Mouse (Mus musculus): ENCODE measurements at regions not wholly inside any gene's neighbourhood (a gene's known extent, or its start where the extent isn't known, plus 50 kb on each side); places are given as distances from the start of the nearest gene placed in this dataset.

GRCm38 (mm10) chr2:117685836-117686453, 343.1 kb upstream of the Rasgrp1 start:
- peaks cover 4% of the 10 kb centered on the region; the same call in 1 of the 2 replicates for H3K9me3 ChIP-seq
- WGBS, result 81% methylated on average over 4 of the region's 4 CpGs
- no peak overlapping the region for H3K4me3 ChIP-seq
- H3K27me3 ChIP-seq (replicated peaks; ENCODE audit: low read depth, poor library complexity, severe bottlenecking), result no peaks in the 10 kb centered on the region
- H3K4me1 ChIP-seq, result no peaks in the 10 kb centered on the region
- H3K27ac ChIP-seq (replicated peaks), result no peak overlapping the region
- no peak for DNase-seq (ENCODE audit: low spot score)
- H3K36me3 ChIP-seq (replicated peaks), result no peaks in the 10 kb centered on the region

- Histone ChIP-seq H3K36me3 (replicated peaks) (no peaks in the 10 kb centered on the region), H3K27me3 (replicated peaks; ENCODE audit: low read depth, poor library complexity, severe bottlenecking) (no peaks in the 10 kb centered on the region), H3K4me3 (no peak overlapping the region), H3K4me1 (no peaks in the 10 kb centered on the region), H3K9me3 (no peaks in the 10 kb centered on the region), H3K27ac (replicated peaks) (no peak overlapping the region)
- DNase-seq (ENCODE audit: low spot score), result no peak
- 72% methylated on average over 4 of the region's 4 CpGs for WGBS
Measured at GRCm38 (mm10) chr2:117693537-117693936, 350.7 kb upstream of the Rasgrp1 start.

- no peaks in the 10 kb centered on the region for H3K9me3 ChIP-seq
- DNase-seq (ENCODE audit: low spot score), result no peak
- 91% methylated on average over 7 of the region's 7 CpGs for WGBS
- H3K4me3 ChIP-seq, result no peak overlapping the region
- H3K4me1 ChIP-seq, result no peaks in the 10 kb centered on the region
- H3K36me3 ChIP-seq (replicated peaks), result no peaks in the 10 kb centered on the region
- H3K27ac ChIP-seq (replicated peaks), result no peak overlapping the region
- no peaks in the 10 kb centered on the region for H3K27me3 ChIP-seq (replicated peaks; ENCODE audit: low read depth, poor library complexity, severe bottlenecking)
Measured at GRCm38 (mm10) chr2:117710173-117710813, 367.5 kb upstream of the Rasgrp1 start.

GRCm38 (mm10) chr2:117724066-117724465, 381.3 kb upstream of the Rasgrp1 start:
- no peaks in the 10 kb centered on the region for H3K36me3 ChIP-seq (replicated peaks)
- 55% methylated on average over 4 of the region's 4 CpGs for WGBS
- no peaks in the 10 kb centered on the region for H3K27me3 ChIP-seq (replicated peaks; ENCODE audit: low read depth, poor library complexity, severe bottlenecking)
- H3K9me3 ChIP-seq, result no peaks in the 10 kb centered on the region
- H3K27ac ChIP-seq (replicated peaks), result no peak overlapping the region
- H3K4me1 ChIP-seq, result peaks cover 4% of the 10 kb centered on the region; the same call in 1 of the 2 replicates
- H3K4me3 ChIP-seq, result no peak overlapping the region
- DNase-seq (ENCODE audit: low spot score), result no peak

- H3K36me3 ChIP-seq (replicated peaks), result no peaks in the 10 kb centered on the region
Measured at GRCm38 (mm10) chr2:117731253-117731652, 380.4 kb upstream of the Thbs1 start.

GRCm38 (mm10) chr2:117742413-117742812, 369.3 kb upstream of the Thbs1 start:
- H3K4me1 ChIP-seq, result no peaks in the 10 kb centered on the region
- DNase-seq (ENCODE audit: low spot score), result no peak
- H3K27me3 ChIP-seq (replicated peaks; ENCODE audit: low read depth, poor library complexity, severe bottlenecking), result no peaks in the 10 kb centered on the region
- H3K36me3 ChIP-seq (replicated peaks), result no peaks in the 10 kb centered on the region
- H3K4me3 ChIP-seq, result no peak overlapping the region
- no peak overlapping the region for H3K27ac ChIP-seq (replicated peaks)
- peaks cover 2% of the 10 kb centered on the region; the same call in 1 of the 2 replicates for H3K9me3 ChIP-seq

More at GRCm38 (mm10) chr2:117731253-117731652, 380.4 kb upstream of the Thbs1 start:
- 84% methylated on average over 2 of the region's 2 CpGs for WGBS
- Histone ChIP-seq H3K27me3 (replicated peaks; ENCODE audit: low read depth, poor library complexity, severe bottlenecking) (no peaks in the 10 kb centered on the region), H3K4me3 (no peak overlapping the region), H3K9me3 (no peaks in the 10 kb centered on the region), H3K4me1 (no peaks in the 10 kb centered on the region), H3K27ac (replicated peaks) (no peak overlapping the region)
- no peak for DNase-seq (ENCODE audit: low spot score)

GRCm38 (mm10) chr2:117743901-117744300, 367.8 kb upstream of the Thbs1 start:
- H3K4me3 ChIP-seq, result no peak overlapping the region
- no peak overlapping the region for H3K27ac ChIP-seq (replicated peaks)
- WGBS, result 79% methylated on average over 1 of the region's 1 CpGs
- H3K9me3 ChIP-seq, result peaks cover 2% of the 10 kb centered on the region; the same call in 1 of the 2 replicates
- H3K27me3 ChIP-seq (replicated peaks; ENCODE audit: low read depth, poor library complexity, severe bottlenecking), result no peaks in the 10 kb centered on the region
- H3K36me3 ChIP-seq (replicated peaks), result no peaks in the 10 kb centered on the region
- H3K4me1 ChIP-seq, result no peaks in the 10 kb centered on the region
- no peak for DNase-seq (ENCODE audit: low spot score)

- Histone ChIP-seq H3K4me1 (no peaks in the 10 kb centered on the region), H3K9me3 (peaks cover 2% of the 10 kb centered on the region; the same call in 1 of the 2 replicates), H3K4me3 (no peak overlapping the region), H3K27me3 (replicated peaks; ENCODE audit: low read depth, poor library complexity, severe bottlenecking) (no peaks in the 10 kb centered on the region), H3K36me3 (replicated peaks) (no peaks in the 10 kb centered on the region), H3K27ac (replicated peaks) (no peak overlapping the region)
- DNase-seq (ENCODE audit: low spot score), result no peak
- WGBS, result 86% methylated on average over 2 of the region's 2 CpGs
Measured at GRCm38 (mm10) chr2:117745767-117746166, 365.9 kb upstream of the Thbs1 start.

- 85% methylated on average over 3 of the region's 3 CpGs for WGBS
- Histone ChIP-seq H3K36me3 (replicated peaks) (no peaks in the 10 kb centered on the region), H3K27ac (replicated peaks) (no peak overlapping the region), H3K9me3 (peaks cover 2% of the 10 kb centered on the region; the same call in 1 of the 2 replicates), H3K4me1 (no peaks in the 10 kb centered on the region), H3K27me3 (replicated peaks; ENCODE audit: low read depth, poor library complexity, severe bottlenecking) (no peaks in the 10 kb centered on the region), H3K4me3 (no peak overlapping the region)
- DNase-seq (ENCODE audit: low spot score), result no peak
Measured at GRCm38 (mm10) chr2:117747136-117747535, 364.5 kb upstream of the Thbs1 start.

GRCm38 (mm10) chr2:117748892-117749291, 362.8 kb upstream of the Thbs1 start:
- Histone ChIP-seq H3K36me3 (replicated peaks) (no peaks in the 10 kb centered on the region), H3K9me3 (peaks cover 2% of the 10 kb centered on the region; the same call in 1 of the 2 replicates), H3K4me1 (no peaks in the 10 kb centered on the region), H3K27me3 (replicated peaks; ENCODE audit: low read depth, poor library complexity, severe bottlenecking) (no peaks in the 10 kb centered on the region), H3K27ac (replicated peaks) (no peak overlapping the region), H3K4me3 (no peak overlapping the region)
- DNase-seq (ENCODE audit: low spot score), result no peak
- WGBS, result 90% methylated on average over 4 of the region's 4 CpGs

GRCm38 (mm10) chr2:117759491-117760013, 352.1 kb upstream of the Thbs1 start:
- 51% methylated on average over 1 of the region's 1 CpGs for WGBS

GRCm38 (mm10) chr2:117763631-117764030, 348.0 kb upstream of the Thbs1 start:
- no peaks in the 10 kb centered on the region for H3K36me3 ChIP-seq (replicated peaks)
- H3K4me3 ChIP-seq, result no peak overlapping the region
- no peaks in the 10 kb centered on the region for H3K9me3 ChIP-seq
- no peaks in the 10 kb centered on the region for H3K27me3 ChIP-seq (replicated peaks; ENCODE audit: low read depth, poor library complexity, severe bottlenecking)
- DNase-seq (ENCODE audit: low spot score), result no peak
- H3K4me1 ChIP-seq, result peaks cover 9% of the 10 kb centered on the region
- 97% methylated on average over 1 of the region's 1 CpGs for WGBS
- H3K27ac ChIP-seq (replicated peaks), result no peak overlapping the region

More at GRCm38 (mm10) chr2:117759491-117760013, 352.1 kb upstream of the Thbs1 start:
- no peak for DNase-seq (ENCODE audit: low spot score)
- H3K4me1 ChIP-seq, result no peaks in the 10 kb centered on the region
- no peaks in the 10 kb centered on the region for H3K9me3 ChIP-seq
- H3K4me3 ChIP-seq, result no peak overlapping the region
- no peaks in the 10 kb centered on the region for H3K36me3 ChIP-seq (replicated peaks)
- H3K27ac ChIP-seq (replicated peaks), result no peak overlapping the region
- no peaks in the 10 kb centered on the region for H3K27me3 ChIP-seq (replicated peaks; ENCODE audit: low read depth, poor library complexity, severe bottlenecking)

- 65% methylated on average over 5 of the region's 5 CpGs for WGBS
- H3K4me1 ChIP-seq, result peaks cover 9% of the 10 kb centered on the region
- no peak overlapping the region for H3K4me3 ChIP-seq
- no peak overlapping the region for H3K27ac ChIP-seq (replicated peaks)
- no peaks in the 10 kb centered on the region for H3K27me3 ChIP-seq (replicated peaks; ENCODE audit: low read depth, poor library complexity, severe bottlenecking)
- no peak for DNase-seq (ENCODE audit: low spot score)
- no peaks in the 10 kb centered on the region for H3K9me3 ChIP-seq
- no peaks in the 10 kb centered on the region for H3K36me3 ChIP-seq (replicated peaks)
Measured at GRCm38 (mm10) chr2:117765572-117765971, 346.1 kb upstream of the Thbs1 start.
